Mouse (Mus musculus): Measurements from ENCODE around the gene Prr23a2. TPM values are rescaled to one million over a fixed set of nuclear protein-coding genes. Genes with fewer than 3 reads are reported as not detected.

Gene Prr23a2
- polyA plus RNA-seq (2012; rRNA removed) = not detected in 2 replicates

DNA sequence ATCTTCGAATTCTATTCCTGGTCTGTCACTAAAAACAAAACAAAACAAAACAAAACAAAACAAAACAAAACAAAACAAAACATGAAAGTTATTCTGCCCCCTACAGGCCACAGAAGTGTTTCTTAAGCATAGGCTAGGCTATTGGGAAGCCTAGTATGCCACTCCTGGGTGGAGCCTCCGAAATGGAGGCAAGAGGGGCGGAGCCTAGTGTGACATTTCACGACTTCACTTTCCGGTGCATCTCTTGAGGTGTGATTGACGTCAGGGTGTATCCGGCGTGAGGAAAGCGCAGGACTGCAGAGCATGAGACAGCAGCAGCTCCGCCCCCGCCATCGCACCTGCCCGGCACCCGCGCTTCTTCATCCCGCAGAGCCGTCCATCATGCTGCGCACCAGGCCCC, at the start of gene Prr23a2:
TSS of gene Prr23a2 (plus strand) at position 285 of the 400 bp plus-strand sequence.

DNA sequence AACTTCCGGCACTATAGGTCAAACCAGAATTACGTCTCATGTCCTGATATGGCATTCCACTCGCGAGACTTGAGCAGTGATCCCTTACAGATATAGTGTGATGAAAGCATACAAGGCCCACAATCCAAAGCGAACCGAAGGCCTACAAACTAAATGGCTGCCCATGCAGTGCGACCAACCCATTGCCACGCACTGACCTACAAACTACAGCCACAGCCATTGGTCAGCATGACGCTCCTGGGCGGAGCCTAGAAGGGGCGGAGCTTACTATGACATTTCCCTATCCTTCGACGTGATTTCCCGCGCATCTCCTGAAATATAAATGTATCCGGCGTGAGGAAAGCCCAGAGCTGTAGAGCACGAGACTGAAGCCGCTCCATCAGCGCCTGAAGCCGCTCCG, 14.2 kb upstream of the Prr23a2 start, which contains the start of gene Prr23a1:
TSS of gene Prr23a1 (plus strand) at position 387 of the 400 bp plus-strand sequence.

DNA sequence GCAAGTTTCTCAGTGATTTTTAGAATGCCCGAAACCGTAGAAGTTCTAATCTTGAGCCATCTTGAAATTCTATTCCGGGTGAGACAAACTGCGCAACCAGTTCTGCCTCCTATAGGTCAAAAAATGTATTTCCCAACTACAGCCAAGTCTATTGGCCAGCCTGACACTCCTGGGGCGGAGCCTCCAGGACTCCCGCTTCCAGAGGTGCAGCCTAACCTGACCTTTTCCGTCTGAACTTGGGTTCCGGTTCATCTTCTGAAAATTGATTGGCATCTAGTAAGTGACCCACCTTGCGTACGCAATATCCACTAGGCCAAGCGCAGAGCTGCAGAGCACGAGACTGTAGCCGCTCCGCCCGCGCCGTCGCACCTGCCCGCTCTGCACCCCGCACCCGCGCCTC, 8.3 kb downstream of the Prr23a2 start, which contains the start of gene Prr23a3:
TSS of gene Prr23a3 (plus strand) at position 197 of the 400 bp plus-strand sequence.

DNA sequence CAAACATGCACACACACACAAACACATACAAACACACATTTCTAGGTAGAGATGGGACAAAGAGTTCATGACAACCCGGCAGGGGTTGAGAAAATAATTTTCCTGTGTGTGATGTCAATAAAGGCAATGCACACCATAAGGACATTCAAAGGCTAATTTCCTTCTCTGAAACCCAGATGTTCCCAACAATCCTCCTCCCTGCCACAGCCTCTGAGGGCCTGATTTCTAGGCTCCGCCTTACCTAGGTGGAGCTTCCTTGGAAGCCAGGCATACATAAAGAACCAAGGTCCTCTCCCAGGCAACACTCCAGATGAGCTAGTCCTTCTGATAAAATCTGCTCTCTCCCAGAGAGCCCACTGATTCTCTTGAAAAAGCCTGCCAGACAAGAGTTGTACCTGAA, 46.5 kb downstream of the Prr23a2 start, which contains the start of gene 7420426K07Rik:
TSS of gene 7420426K07Rik (plus strand) at position 301 of the 400 bp plus-strand sequence.

Other genes starting within 250 kb of the Prr23a2 start
- not detected in 2 replicates for gene Prr23a1, start 14.0 kb upstream of the Prr23a2 start, polyA plus RNA-seq (2012; rRNA removed)
- gene Prr23a3, start 8.3 kb downstream of the Prr23a2 start, polyA plus RNA-seq (2012; rRNA removed) = not detected in 2 replicates
- not detected in 2 replicates for gene 7420426K07Rik, start 46.6 kb downstream of the Prr23a2 start, polyA plus RNA-seq (2012; rRNA removed)
- not detected in 2 replicates for gene Foxl2, start 98.8 kb downstream of the Prr23a2 start, polyA plus RNA-seq (2012; rRNA removed)
- 2.5 and 2.7 TPM in 2 replicates for gene Faim, start 129.9 kb downstream of the Prr23a2 start, polyA plus RNA-seq (2012; rRNA removed)
- 91.2 and 108 TPM in 2 replicates for gene Gm1123, start 179.2 kb downstream of the Prr23a2 start, polyA plus RNA-seq (2012; rRNA removed)